Mouse (Mus musculus): ENCODE results near the gene Olfr98. TPM values are rescaled to one million over a fixed set of nuclear protein-coding genes. Genes with fewer than 3 reads are reported as not detected.
A peak's percentile ranks its signal among the peaks of the same experiment; 100 is the strongest.

Olfr98 gene
- total and polyA plus RNA-seq, 3 experiments = 0.21 to 0.44 TPM; not detected in 1

- no peak overlapping the region for H3K9ac ChIP-seq (ENCODE audit: insufficient read depth, low read depth)
- H3K79me2 ChIP-seq (replicated peaks; ENCODE audit: control insufficient read depth, extremely low read depth, insufficient read depth, poor library complexity, severe bottlenecking) = peaks cover 22% of the 10 kb centered on the region
- dilution Hi-C loops (cut with MboI; ENCODE audit: extremely low pct_ligation_motif_present, extremely low pct_unique_long_range_greater_than_20kb, low sequenced_read_pairs) = no loop called here
- peaks cover 6 to 35% of the 10 kb centered on the region in 2 experiments for H3K4me1 ChIP-seq (ENCODE audit: control insufficient read depth in 1 of 2, insufficient read depth in 2 of 2)
- in situ Hi-C loops (cut with MboI; ENCODE audit: low pct_ligation_motif_present, low pct_unique_long_range_greater_than_20kb, low sequenced_read_pairs) = no loop called here
- TF ChIP-seq NELFE (IDR thresholded peaks at IDR 0.05; ENCODE audit: low read depth, low read length) (no peak), SMC3 (IDR thresholded peaks at IDR 0.05; ENCODE audit: low read depth, low read length) (no peak), MXI1 (IDR thresholded peaks at IDR 0.05; ENCODE audit: low read depth, low read length) (no peak), CTCF (conservative IDR thresholded peaks at IDR 0.05 in 1 of 2, IDR thresholded peaks at IDR 0.05 in 1 of 2; ENCODE audit: low read depth in 2 of 2, low read length in 2 of 2) (no peak), PAX5 (IDR thresholded peaks at IDR 0.05; ENCODE audit: low read length) (no peak), MAZ (IDR thresholded peaks at IDR 0.05; ENCODE audit: low read depth, low read length) (no peak), UBTF (IDR thresholded peaks at IDR 0.05; ENCODE audit: low read depth, low read length) (no peak), GABPA (IDR thresholded peaks at IDR 0.05; ENCODE audit: insufficient replicate concordance, low read depth, low read length) (no peak), ZMIZ1 (IDR thresholded peaks at IDR 0.05; ENCODE audit: low read depth, low read length) (no peak), USF2 (conservative IDR thresholded peaks at IDR 0.05; ENCODE audit: low read depth, low read length) (no peak), USF1 (IDR thresholded peaks at IDR 0.05; ENCODE audit: low read depth, low read length) (no peak), SIN3A (IDR thresholded peaks at IDR 0.05; ENCODE audit: low read length) (no peak), JUN (IDR thresholded peaks at IDR 0.05; ENCODE audit: insufficient read depth, low read depth, low read length) (no peak), ZNF384 (IDR thresholded peaks at IDR 0.05; ENCODE audit: low read depth, low read length) (no peak)
- H3K4me3 ChIP-seq (replicated peaks in 1 of 3; ENCODE audit: low read depth in 2 of 3, low read length in 2 of 3, poor library complexity in 1 of 3) = no peak overlapping the region
- no peaks in the 10 kb centered on the region for H3K9me3 ChIP-seq (replicated peaks; ENCODE audit: low read length)
- no peak overlapping the region for H3K4me2 ChIP-seq (ENCODE audit: insufficient read depth, low read depth, poor library complexity, severe bottlenecking)
- H3K36me3 ChIP-seq (replicated peaks in 1 of 2; ENCODE audit: control insufficient read depth in 1 of 2, insufficient read depth in 1 of 2, low read length in 1 of 2) = peaks cover 45 to 77% of the 10 kb centered on the region in 2 experiments
- H3K27ac ChIP-seq (ENCODE audit: insufficient read depth, low read depth) = no peak overlapping the region
- no peaks in the 10 kb centered on the region for H3K27me3 ChIP-seq (replicated peaks)
- DNase-seq (ENCODE audit: extremely low read depth) = no peak
Observed at GRCm38 (mm10) chr17:37276573-37276972, 13.0 kb upstream of the Olfr98 start.

GRCm38 (mm10) chr17:37275626-37276248, 12.2 kb upstream of the Olfr98 start:
- Histone ChIP-seq H3K27ac (ENCODE audit: insufficient read depth, low read depth) (no peak overlapping the region), H3K79me2 (replicated peaks; ENCODE audit: control insufficient read depth, extremely low read depth, insufficient read depth, poor library complexity, severe bottlenecking) (peaks cover 28% of the 10 kb centered on the region), H3K4me3 (replicated peaks in 1 of 3; ENCODE audit: low read depth in 2 of 3, low read length in 2 of 3, poor library complexity in 1 of 3) (no peak overlapping the region), H3K36me3 (replicated peaks in 1 of 2; ENCODE audit: control insufficient read depth in 1 of 2, insufficient read depth in 1 of 2, low read length in 1 of 2) (peaks cover 45 to 81% of the 10 kb centered on the region in 2 experiments), H3K9ac (ENCODE audit: insufficient read depth, low read depth) (no peak overlapping the region), H3K4me1 (ENCODE audit: control insufficient read depth in 1 of 2, insufficient read depth in 2 of 2) (peaks cover 6 to 35% of the 10 kb centered on the region in 2 experiments), H3K9me3 (replicated peaks; ENCODE audit: low read length) (no peaks in the 10 kb centered on the region), H3K4me2 (ENCODE audit: insufficient read depth, low read depth, poor library complexity, severe bottlenecking) (no peak overlapping the region), H3K27me3 (replicated peaks) (no peaks in the 10 kb centered on the region)
- in situ Hi-C loops (cut with MboI; ENCODE audit: low pct_ligation_motif_present, low pct_unique_long_range_greater_than_20kb, low sequenced_read_pairs) = no loop called here
- no peak for DNase-seq (ENCODE audit: extremely low read depth)
- TF ChIP-seq HCFC1 (IDR thresholded peaks at IDR 0.05; ENCODE audit: low read depth, low read length) (no peak), ZNF384 (IDR thresholded peaks at IDR 0.05; ENCODE audit: low read depth, low read length) (peak; percentile 85)
- dilution Hi-C loops (cut with MboI; ENCODE audit: extremely low pct_ligation_motif_present, extremely low pct_unique_long_range_greater_than_20kb, low sequenced_read_pairs) = no loop called here

Measured in CH12.LX (cell line).